Mouse (Mus musculus) small intestine, adult 2 months (tissue): ENCODE data around the gene Kctd4. TPM values are rescaled to one million over a fixed set of nuclear protein-coding genes. Genes with fewer than 3 reads are reported as not detected.

Experiments
- H3K27ac ChIP-seq: fragments of 200-500 bp; 2 replicates; pipeline ENCODE4 v1.5.1; 2012; ENCODE audit warnings: low read depth, low read length, control low read depth, inconsistent platforms; ENCODE audit not compliant: insufficient read depth
- H3K27me3 ChIP-seq: fragments of 200-500 bp; 2 replicates; pipeline ENCODE4 v1.6.1; 2012; ENCODE audit warnings: mild to moderate bottlenecking, moderate library complexity, low read length, inconsistent platforms; ENCODE audit not compliant: control insufficient read depth, insufficient read depth
- H3K36me3 ChIP-seq: fragments of 200-500 bp; 2 replicates; pipeline ENCODE4 v1.6.1; 2012; ENCODE audit warnings: mild to moderate bottlenecking, low read length, control low read depth, inconsistent platforms; ENCODE audit not compliant: control insufficient read depth, insufficient read depth
- H3K4me1 ChIP-seq: fragments of 200-500 bp; 2 replicates; pipeline ENCODE4 v1.6.1; 2012; ENCODE audit warnings: low read length, inconsistent platforms, mixed read lengths; ENCODE audit not compliant: control insufficient read depth, insufficient read depth, insufficient read length
- H3K4me3 ChIP-seq: fragments of 200-500 bp; 2 replicates; pipeline ENCODE4 v1.5.1; 2012; ENCODE audit warnings: low read depth, mild to moderate bottlenecking, control low read depth, inconsistent platforms, low read length, moderate library complexity
- CTCF ChIP-seq: fragments of 200-500 bp; IDR thresholded peaks from 2 replicates; pipeline ENCODE4 v1.5.1; 2012; ENCODE audit warnings: low read depth, mild to moderate bottlenecking, control low read depth, inconsistent platforms, low read length, moderate library complexity, mixed read lengths; ENCODE audit not compliant: insufficient replicate concordance, insufficient read length; ENCODE audit errors: extremely low read depth
- POLR2A ChIP-seq: fragments of 200-500 bp; IDR thresholded peaks from 2 replicates; pipeline ENCODE4 v1.6.1; 2012; ENCODE audit warnings: low read depth, mild to moderate bottlenecking, control low read depth, inconsistent platforms, low read length, moderate library complexity
- WGBS: fragments of 180-500 bp; shearing (Covaris S2); methylation state at CpG from one replicate; pipeline ENCODE4 v1.1.7; 2018; 5-methylcytosine and 5-hydroxymethylcytosine counted together
- polyA plus RNA-seq: library from polyadenylated mRNA; depleted of rRNA; stranded (reverse); fragments of >200 nt; gene quantifications from 2 replicates; pipeline ENCODE4 v1.2.3, GENCODE M21; 2012

Gene Kctd4
- polyA plus RNA-seq, 1 experiment, result not detected

DNA sequence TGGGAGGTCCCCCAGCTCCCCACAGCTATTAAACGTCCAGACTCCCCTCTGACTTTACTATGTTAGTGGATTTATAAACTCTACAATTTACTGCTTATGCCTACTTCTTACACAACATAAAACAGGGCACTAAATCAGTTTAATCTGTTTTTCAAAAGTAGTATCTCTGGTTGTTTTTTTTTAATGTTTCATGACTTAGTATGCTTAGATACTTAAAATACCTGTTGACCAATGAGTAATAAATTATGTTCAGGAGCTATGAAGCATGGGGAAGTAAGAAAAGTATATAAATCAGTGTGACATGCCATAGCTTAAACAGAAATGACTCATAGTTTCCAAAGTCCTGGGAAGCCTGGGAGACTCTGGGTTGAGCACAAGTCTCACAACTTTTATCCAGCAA is 17.1 kb upstream of the Kctd4 start:
- 64% methylated on average over 1 of the region's 1 CpGs for WGBS
- 0 out of 2 replicates have a peak, but pooled peaks cover 4% of the 10 kb centered on the region for H3K36me3 ChIP-seq
- H3K4me3 ChIP-seq, result no peak overlapping the region
- H3K4me1 ChIP-seq, result no peaks in the 10 kb centered on the region
- H3K27me3 ChIP-seq, result no peaks in the 10 kb centered on the region
- H3K27ac ChIP-seq, result no peak overlapping the region
- no peak for TF ChIP-seq POLR2A
- no peak for TF ChIP-seq CTCF

DNA sequence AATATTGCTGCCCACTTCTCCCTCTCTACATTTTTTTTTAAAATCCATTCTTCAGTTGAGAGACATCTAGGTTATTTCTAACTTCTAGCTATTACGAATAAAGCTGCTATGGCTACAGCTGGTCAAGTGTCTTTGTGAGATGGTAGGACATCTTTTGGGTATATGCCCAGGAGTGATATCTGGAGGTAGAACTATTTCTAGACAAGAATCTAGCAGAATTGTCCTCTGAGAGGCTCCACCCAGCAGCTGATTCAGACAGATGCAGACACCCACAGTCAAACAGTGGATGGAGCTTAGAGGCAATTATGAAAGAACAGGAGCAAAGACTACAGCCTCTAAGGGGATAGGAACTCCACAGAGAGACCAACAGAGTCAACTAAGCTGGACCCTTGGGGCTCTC is 13.3 kb upstream of the Kctd4 start:
- Histone ChIP-seq H3K4me3 (no peak overlapping the region), H3K27ac (no peak overlapping the region), H3K36me3 (0 out of 2 replicates have a peak, but pooled peaks cover 6% of the 10 kb centered on the region), H3K27me3 (no peaks in the 10 kb centered on the region), H3K4me1 (no peaks in the 10 kb centered on the region)
- no peak for TF ChIP-seq POLR2A
- no peak for TF ChIP-seq CTCF
- WGBS, result 100% methylated on average over 1 of the region's 1 CpGs

DNA sequence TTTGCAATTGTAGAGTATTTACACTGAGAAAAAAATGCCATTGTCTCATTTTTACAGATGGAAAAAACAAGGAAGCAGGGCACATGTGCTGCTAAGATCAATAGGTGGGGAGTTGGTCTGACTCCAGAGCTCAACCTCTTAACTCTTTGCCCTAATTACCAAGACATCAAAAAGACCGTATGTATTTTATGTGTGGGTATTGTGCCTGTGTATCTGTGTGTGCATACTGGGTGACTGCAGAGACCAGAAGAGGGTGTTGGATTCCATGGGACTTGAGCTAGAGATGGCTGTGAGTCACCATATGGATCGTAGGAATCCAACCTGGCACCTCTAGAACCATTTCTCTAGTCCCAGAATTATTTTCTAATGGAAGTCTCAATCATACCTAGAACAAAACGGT is 12.4 kb upstream of the Kctd4 start:
- H3K27ac ChIP-seq, result no peak overlapping the region
- H3K4me3 ChIP-seq, result no peak overlapping the region
- no peaks in the 10 kb centered on the region for H3K27me3 ChIP-seq
- H3K4me1 ChIP-seq, result no peaks in the 10 kb centered on the region
- H3K36me3 ChIP-seq, result 0 out of 2 replicates have a peak, but pooled peaks cover 6% of the 10 kb centered on the region
- TF ChIP-seq CTCF (no peak), POLR2A (no peak)
- 91% methylated on average over 3 of the region's 3 CpGs for WGBS

DNA sequence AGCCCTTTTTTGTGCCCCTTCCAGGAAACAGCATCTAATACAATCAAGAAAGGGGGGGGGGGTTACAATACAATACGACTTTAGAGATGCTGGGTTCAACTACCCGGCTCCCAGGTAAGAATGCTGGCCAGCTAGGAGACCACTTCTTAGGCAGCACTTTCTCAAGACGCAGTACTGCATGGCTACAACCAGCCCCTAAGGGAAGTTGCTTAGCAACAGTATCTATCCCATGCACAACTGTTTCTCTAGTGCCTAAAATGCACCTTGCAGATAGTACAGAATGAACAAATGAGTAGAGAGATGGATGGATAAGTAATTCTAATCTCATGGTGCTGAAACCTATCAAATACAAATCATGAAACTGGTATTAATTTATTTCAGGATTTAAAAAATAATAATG is 7.1 kb upstream of the Kctd4 start:
- Histone ChIP-seq H3K4me1 (no peaks in the 10 kb centered on the region), H3K36me3 (peaks cover 5% of the 10 kb centered on the region; the same call in 1 of the 2 replicates), H3K27ac (no peak overlapping the region), H3K27me3 (no peaks in the 10 kb centered on the region), H3K4me3 (no peak overlapping the region)
- TF ChIP-seq POLR2A, result no peak
- no peak for TF ChIP-seq CTCF
- WGBS, result 75% methylated on average over 3 of the region's 3 CpGs

DNA sequence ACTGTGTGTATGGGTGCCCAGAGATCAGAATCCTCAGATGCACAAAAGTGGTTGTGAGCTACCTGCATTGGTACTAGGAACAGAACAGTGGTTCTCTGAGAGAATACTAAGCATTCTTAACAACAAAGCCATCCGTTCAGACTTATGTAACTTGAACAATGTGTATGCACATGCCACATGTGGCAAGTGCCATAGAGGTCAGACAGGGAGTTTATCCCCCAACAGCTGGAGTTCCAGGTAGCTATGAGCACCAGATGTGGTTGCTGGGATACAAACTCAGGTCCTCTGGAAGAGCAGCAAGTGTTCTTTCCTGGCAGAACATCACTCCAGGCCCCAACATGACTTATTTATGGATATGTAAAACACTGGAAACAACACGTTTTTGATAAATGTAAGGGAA is 1.8 kb upstream of the Kctd4 start:
- Histone ChIP-seq H3K27ac (no peak overlapping the region), H3K36me3 (peaks cover 4% of the 10 kb centered on the region; the same call in 1 of the 2 replicates), H3K4me1 (no peaks in the 10 kb centered on the region), H3K27me3 (no peaks in the 10 kb centered on the region), H3K4me3 (no peak overlapping the region)
- 80% methylated on average over 2 of the region's 2 CpGs for WGBS
- TF ChIP-seq POLR2A (no peak), CTCF (no peak)

DNA sequence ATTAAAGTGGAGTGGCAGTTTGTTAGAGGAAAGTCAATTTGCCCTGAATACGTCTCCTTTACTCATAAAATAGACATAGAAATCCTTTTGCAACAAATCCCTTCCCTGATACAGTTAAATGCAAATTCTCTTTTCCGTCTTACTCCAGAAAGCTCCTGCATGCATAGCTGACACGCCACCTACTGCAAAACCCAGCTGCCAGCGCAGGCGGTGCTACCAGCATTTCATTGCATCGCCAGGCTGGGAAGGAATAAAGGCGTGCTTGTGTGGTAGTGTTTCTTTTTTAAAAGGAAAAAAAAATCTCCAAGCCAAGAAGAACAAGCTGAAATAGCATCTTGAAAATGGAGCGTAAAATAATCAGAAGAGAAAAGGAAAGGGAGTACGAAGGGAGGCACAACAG is 7.4 kb downstream of the Kctd4 start:
- WGBS, result 96% methylated on average over 9 of the region's 9 CpGs
- no peak overlapping the region for H3K27ac ChIP-seq

DNA sequence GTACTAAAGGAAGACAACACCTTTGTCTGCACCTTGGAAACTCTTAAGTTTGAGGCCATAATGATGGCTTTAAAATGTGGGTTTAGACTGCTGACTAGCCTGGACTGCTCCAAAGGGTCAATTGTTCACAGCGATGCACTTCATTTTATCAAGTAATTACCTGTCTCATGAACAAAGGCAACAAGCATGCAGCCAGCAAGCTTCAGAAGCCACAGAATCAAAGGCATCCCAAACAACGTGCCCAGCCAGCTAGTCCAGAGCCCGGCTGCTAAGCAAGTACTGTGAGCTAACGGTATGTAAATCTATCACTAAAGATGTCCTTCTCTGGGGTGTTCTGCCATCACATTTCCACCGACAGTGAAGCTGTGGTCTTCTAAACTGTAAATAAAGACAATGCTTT is 8.4 kb downstream of the Kctd4 start:
- no peaks in the 10 kb centered on the region for H3K4me1 ChIP-seq
- H3K36me3 ChIP-seq, result no peaks in the 10 kb centered on the region; the same call in 1 of the 2 replicates
- no peaks in the 10 kb centered on the region for H3K27me3 ChIP-seq
- no peak for TF ChIP-seq CTCF
- TF ChIP-seq POLR2A, result no peak
- WGBS, result 69% methylated on average over 5 of the region's 5 CpGs
- H3K4me3 ChIP-seq, result no peak overlapping the region
- no peak overlapping the region for H3K27ac ChIP-seq

More for the DNA sequence above, 7.4 kb downstream of the Kctd4 start:
- Histone ChIP-seq H3K4me3 (no peak overlapping the region), H3K4me1 (no peaks in the 10 kb centered on the region), H3K27me3 (no peaks in the 10 kb centered on the region), H3K36me3 (no peaks in the 10 kb centered on the region; the same call in 1 of the 2 replicates)
- TF ChIP-seq POLR2A (no peak), CTCF (no peak)
